Mouse (Mus musculus) forebrain, embryonic 13.5 days (tissue): ENCODE measurements around the gene Map2k3. TPM values are rescaled to one million over a fixed set of nuclear protein-coding genes. Genes with fewer than 3 reads are reported as not detected.

Experiments
- polyA plus RNA-seq: library from polyadenylated mRNA; unstranded; fragments of >200 nt; fragmentation: Nextera tagmentation; extraction: Ambion mirVana; gene quantifications from 2 replicates; pipeline ENCODE4 v1.2.1, GENCODE M21; 2015

The Map2k3 gene
- polyA plus RNA-seq, 1 experiment from 2014 or later, result 33.9 TPM

Other genes with a start within 250 kb of the Map2k3 start
- gene Llgl1, start 232.3 kb upstream of the Map2k3 start, polyA plus RNA-seq, result 97.5 and 110 TPM in 2 replicates
- gene Flii, start 204.8 kb upstream of the Map2k3 start, polyA plus RNA-seq, result 64.2 and 72.5 TPM in 2 replicates
- 16.1 and 17.8 TPM in 2 replicates for gene Mief2, start 203.6 kb upstream of the Map2k3 start, polyA plus RNA-seq
- 14.2 and 15.7 TPM in 2 replicates for gene Top3a, start 154.7 kb upstream of the Map2k3 start, polyA plus RNA-seq
- 5.6 and 6.5 TPM in 2 replicates for gene Smcr8, start 154.5 kb upstream of the Map2k3 start, polyA plus RNA-seq
- gene Shmt1, start 120.3 kb upstream of the Map2k3 start, polyA plus RNA-seq, result 36.9 and 44.6 TPM in 2 replicates
- 28.6 and 29.0 TPM in 2 replicates for gene Dhrs7b, start 101.4 kb upstream of the Map2k3 start, polyA plus RNA-seq
- gene Tmem11, start 52.8 kb upstream of the Map2k3 start, polyA plus RNA-seq, result 58.7 and 65.7 TPM in 2 replicates
- 27.3 and 33.7 TPM in 2 replicates for gene Natd1, start 17.3 kb upstream of the Map2k3 start, polyA plus RNA-seq
- 0.28 and 0.39 TPM in 2 replicates for gene Kcnj12, start 90.5 kb downstream of the Map2k3 start, polyA plus RNA-seq
- 0.48 and 0.63 TPM in 2 replicates for gene Tnfrsf13b, start 194.7 kb downstream of the Map2k3 start, polyA plus RNA-seq
- gene Usp22, start 243.0 kb downstream of the Map2k3 start, polyA plus RNA-seq, result 272 and 304 TPM in 2 replicates